ENCODE assay signal across 8 mouse cellular contexts in genomic region chr6:113471297-113471936, GRCm38 (mm10). TPM values are rescaled to one million over a fixed set of nuclear protein-coding genes. Genes with fewer than 3 reads are reported as not detected.
DNase-seq lines count a peak whose midpoint lies in the region; ATAC-seq and TF ChIP-seq lines count a peak whose summit lies in the region.

TSS of gene Il17rc (plus strand) at chr6:113471427.

- no peak within 1 kb of the TSS; the same call in 1 of the 2 replicates for H3K9ac ChIP-seq in hindbrain, embryonic 14.5 days

- no peak for TF ChIP-seq CTCF in gastrocnemius, adult 2 months (IDR thresholded peaks at IDR 0.05)
- no peak for TF ChIP-seq CTCF in small intestine, adult 2 months (IDR thresholded peaks at IDR 0.05; ENCODE audit: extremely low read depth, insufficient read length, insufficient replicate concordance, low read depth, low read length)

- peak within 1 kb of the TSS; percentile 89 for H3K27ac ChIP-seq in gastrocnemius, adult 2 months
- no peak within 1 kb of the TSS for H3K27ac ChIP-seq in hindbrain, embryonic 14.5 days
- peak within 1 kb of the TSS; percentile 92 for H3K27ac ChIP-seq in small intestine, adult 2 months (ENCODE audit: insufficient read depth, low read depth, low read length)

- H3K9me3 ChIP-seq in hindbrain, embryonic 14.5 days (ENCODE audit: control insufficient read depth, low read length) = no peaks in the 10 kb centered on the region

- intact Hi-C loops in gastrocnemius, adult 2 months (cut with DNase I) = no loop called here

- no peak for ATAC-seq in hindbrain, embryonic 14.5 days (ENCODE audit: low FRiP score)
- no peak for ATAC-seq in monocyte, adult 5-6 weeks (replicated peaks; ENCODE audit: insufficient number of reproducible peaks, low FRiP score, low TSS enrichment, poor library complexity, severe bottlenecking)
- no peak for ATAC-seq in inflammation-experienced regulatory T-cells, adult 6 months

- peak within 1 kb of the TSS; percentile 77 for H3K4me3 ChIP-seq in gastrocnemius, adult 2 months
- no peak within 1 kb of the TSS for H3K4me3 ChIP-seq in hindbrain, embryonic 14.5 days (replicated peaks; ENCODE audit: low read length)
- H3K4me3 ChIP-seq in small intestine, adult 2 months (ENCODE audit: low read depth, low read length) = peak within 1 kb of the TSS; percentile 64

- peaks cover 7% of the 10 kb centered on the region; the same call in 1 of the 2 replicates for H3K4me1 ChIP-seq in hindbrain, embryonic 14.5 days (replicated peaks; ENCODE audit: control insufficient read depth, insufficient read depth, low read length)
- peaks cover 40% of the 10 kb centered on the region for H3K4me1 ChIP-seq in small intestine, adult 2 months (ENCODE audit: control insufficient read depth, insufficient read depth, insufficient read length, low read length)

- WGBS in hindbrain, embryonic 14.5 days = 17% methylated on average over 12 of the region's 12 CpGs
- WGBS in small intestine, adult 2 months = 12% methylated on average over 12 of the region's 12 CpGs

- DNase-seq in 3134 (ENCODE audit: extremely low read depth, insufficient read length, low spot score) = peak; percentile 97
- peak; percentile 91 for DNase-seq in NIH3T3 (ENCODE audit: low read depth)
- peak; percentile 84 for DNase-seq in gastrocnemius, adult 2 months
- DNase-seq in hindbrain, embryonic 14.5 days (ENCODE audit: low spot score) = no peak
- DNase-seq in liver = peak; percentile 43

- peak; percentile 94 for TF ChIP-seq POLR2A in small intestine, adult 2 months (IDR thresholded peaks at IDR 0.05; ENCODE audit: low read depth, low read length)

- peaks cover 23% of the 10 kb centered on the region; the same call in 1 of the 2 replicates for H3K27me3 ChIP-seq in hindbrain, embryonic 14.5 days (ENCODE audit: control insufficient read depth, insufficient read depth, low read length)
- no peaks in the 10 kb centered on the region for H3K27me3 ChIP-seq in small intestine, adult 2 months (ENCODE audit: control insufficient read depth, insufficient read depth, low read length)

- no peaks in the 10 kb centered on the region for H3K36me3 ChIP-seq in hindbrain, embryonic 14.5 days (replicated peaks; ENCODE audit: control insufficient read depth, insufficient read depth)
- peaks cover 14% of the 10 kb centered on the region for H3K36me3 ChIP-seq in small intestine, adult 2 months (ENCODE audit: control insufficient read depth, insufficient read depth, low read length)

- H3K4me2 ChIP-seq in hindbrain, embryonic 14.5 days (replicated peaks) = peak within 1 kb of the TSS; percentile 20; the same call in 1 of the 2 replicates

RNA-seq across cellular contexts. Expression of gene Il17rc, which starts in this region (rescaled TPM):
- 1 to 10 TPM; 4.2 to 4.7 TPM for total RNA-seq in gastrocnemius, adult 2 months (2021)
- 2.4 and 3.0 TPM in 2 replicates for polyA plus RNA-seq in hindbrain, embryonic 14.5 days (2014; fragmentation: Nextera tagmentation; extraction: Ambion mirVana)
- polyA plus RNA-seq in small intestine, adult 2 months (2012; rRNA removed) = 189 and 786 TPM in 2 replicates
- not detected in 3 replicates for total RNA-seq in monocyte, adult 5-6 weeks (2017)
- under 1 TPM in 2 of 3 experiments, not detected in 1; 0.32 to 0.47 TPM for polyA plus RNA-seq in inflammation-experienced regulatory T-cells, adult 6 months (2017; shearing (Covaris generic))

Comparison
In these comparisons a context has a peak if more than half of its experiments do, and no peak if none do; other contexts are left out.
1. RNA of gene Il17rc (polyA plus RNA-seq): 189 to 786 TPM in small intestine, adult 2 months; 2.4 to 3.0 TPM in hindbrain, embryonic 14.5 days and 0.32 to 0.47 TPM in inflammation-experienced regulatory T-cells, adult 6 months; every median in the first group is over 10 times any median in the second.